Mouse (Mus musculus) lung, embryonic 16.5 days (tissue): ENCODE measurements around the gene Psmd7. TPM values are rescaled to one million over a fixed set of nuclear protein-coding genes. Genes with fewer than 3 reads are reported as not detected.

Experiments used
- ATAC-seq: fragments of 200-750 bp; cut with Nextera tagmentation; 2 replicates; pipeline ENCODE4 v1.8.0; 2017; ENCODE audit warnings: low read depth, mild to moderate bottlenecking, moderate library complexity
- H3K27ac ChIP-seq: fragments of 300-500 bp; sonication (generic); 2 replicates; pipeline ENCODE4 v1.5.1; 2014; ENCODE audit warnings: mild to moderate bottlenecking, control low read depth, low read length
- H3K27me3 ChIP-seq: fragments of 300-500 bp; sonication (generic); 2 replicates; pipeline ENCODE4 v1.6.1; 2014; ENCODE audit warnings: low read depth, low read length, mixed read lengths; ENCODE audit not compliant: control insufficient read depth, insufficient read depth
- H3K36me3 ChIP-seq: fragments of 300-500 bp; sonication (generic); 2 replicates; pipeline ENCODE4 v1.6.1; 2014; ENCODE audit warnings: low read length; ENCODE audit not compliant: control insufficient read depth, insufficient read depth
- H3K4me1 ChIP-seq: fragments of 300-500 bp; sonication (generic); replicated peaks from 2 replicates; pipeline ENCODE4 v1.6.1; 2014; ENCODE audit warnings: low read length, mixed read lengths; ENCODE audit not compliant: control insufficient read depth, insufficient read depth
- H3K4me2 ChIP-seq: fragments of 300-500 bp; sonication (generic); 2 replicates; pipeline ENCODE4 v1.6.1; 2014; ENCODE audit warnings: low read depth, low read length, control low read depth
- H3K4me3 ChIP-seq: fragments of 300-500 bp; sonication (generic); 2 replicates; pipeline ENCODE4 v1.5.1; 2014; ENCODE audit warnings: mild to moderate bottlenecking, low read length, control low read depth
- H3K9ac ChIP-seq: fragments of 300-500 bp; sonication (generic); 2 replicates; pipeline ENCODE4 v1.6.1; 2014; ENCODE audit warnings: low read length, control low read depth
- H3K9me3 ChIP-seq: fragments of 300-500 bp; sonication (generic); 2 replicates; pipeline ENCODE4 v1.6.1; 2016; ENCODE audit warnings: low read length; ENCODE audit not compliant: control insufficient read depth
- WGBS: fragments of 180-500 bp; shearing (Covaris S2); extraction: QIAGEN DNeasy Blood & Tissue Kit; methylation state at CpG from one replicate; pipeline ENCODE4 v1.1.7; 2014; 5-methylcytosine and 5-hydroxymethylcytosine counted together
- polyA plus RNA-seq: library from polyadenylated mRNA; unstranded; fragments of >200 nt; fragmentation: Nextera tagmentation; extraction: Ambion mirVana; gene quantifications from 2 replicates; pipeline ENCODE4 v1.2.1, GENCODE M21; 2015

Gene Psmd7
- polyA plus RNA-seq, 1 experiment from 2014 or later: 232 TPM

DNA sequence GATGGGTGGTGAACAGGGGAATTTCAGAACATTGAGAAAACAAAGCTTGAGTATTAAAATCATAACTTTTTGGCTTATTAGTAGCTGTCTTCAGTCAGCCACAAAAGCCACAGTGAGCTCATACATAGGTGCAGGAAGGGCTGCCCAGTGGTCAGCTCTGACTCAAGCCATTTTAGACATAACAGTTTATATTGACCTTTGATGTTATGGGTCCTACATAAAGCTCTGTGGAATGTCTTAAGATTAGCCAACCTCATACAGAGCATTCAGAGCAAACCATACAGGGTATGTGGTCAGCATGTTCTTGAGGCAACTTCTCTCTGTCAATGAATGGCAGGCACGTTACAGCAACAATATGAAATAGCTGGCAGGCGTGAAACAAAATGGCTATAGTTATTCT lies 17.2 kb downstream of the Psmd7 start:
- no peak overlapping the region for H3K9ac ChIP-seq
- H3K4me2 ChIP-seq: no peak overlapping the region
- H3K27me3 ChIP-seq: no peaks in the 10 kb centered on the region
- H3K36me3 ChIP-seq: no peaks in the 10 kb centered on the region
- 76% methylated on average over 2 of the region's 2 CpGs for WGBS
- ATAC-seq: no peak
- no peaks in the 10 kb centered on the region for H3K9me3 ChIP-seq
- no peaks in the 10 kb centered on the region for H3K4me1 ChIP-seq
- H3K4me3 ChIP-seq: no peak overlapping the region
- H3K27ac ChIP-seq: no peak overlapping the region

DNA sequence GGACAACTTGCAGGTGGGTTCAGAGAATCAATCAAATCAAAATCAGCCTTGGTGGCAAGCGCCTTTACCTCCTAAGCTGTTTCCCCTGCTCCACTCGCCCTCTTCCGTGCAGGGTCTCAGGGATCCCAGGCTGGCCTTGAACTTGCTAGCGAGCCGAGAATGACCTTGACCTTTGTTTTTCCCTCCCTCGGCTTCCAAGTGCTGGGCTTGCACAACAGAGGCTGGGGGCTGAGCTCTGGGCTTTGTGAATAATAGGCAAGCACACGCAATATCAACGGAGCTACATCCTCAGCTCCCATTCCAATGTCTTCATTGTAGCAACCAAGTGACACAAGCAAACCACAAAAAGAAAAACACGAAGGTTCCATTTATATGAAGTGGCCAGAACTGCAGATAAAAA lies 26.1 kb downstream of the Psmd7 start:
- Histone ChIP-seq H3K9ac (no peak overlapping the region), H3K9me3 (no peaks in the 10 kb centered on the region), H3K4me1 (no peaks in the 10 kb centered on the region), H3K36me3 (peaks cover 4% of the 10 kb centered on the region), H3K4me3 (no peak overlapping the region), H3K4me2 (no peak overlapping the region), H3K27ac (no peak overlapping the region), H3K27me3 (no peaks in the 10 kb centered on the region)
- ATAC-seq: no peak
- 63% methylated on average over 9 of the region's 9 CpGs for WGBS

DNA sequence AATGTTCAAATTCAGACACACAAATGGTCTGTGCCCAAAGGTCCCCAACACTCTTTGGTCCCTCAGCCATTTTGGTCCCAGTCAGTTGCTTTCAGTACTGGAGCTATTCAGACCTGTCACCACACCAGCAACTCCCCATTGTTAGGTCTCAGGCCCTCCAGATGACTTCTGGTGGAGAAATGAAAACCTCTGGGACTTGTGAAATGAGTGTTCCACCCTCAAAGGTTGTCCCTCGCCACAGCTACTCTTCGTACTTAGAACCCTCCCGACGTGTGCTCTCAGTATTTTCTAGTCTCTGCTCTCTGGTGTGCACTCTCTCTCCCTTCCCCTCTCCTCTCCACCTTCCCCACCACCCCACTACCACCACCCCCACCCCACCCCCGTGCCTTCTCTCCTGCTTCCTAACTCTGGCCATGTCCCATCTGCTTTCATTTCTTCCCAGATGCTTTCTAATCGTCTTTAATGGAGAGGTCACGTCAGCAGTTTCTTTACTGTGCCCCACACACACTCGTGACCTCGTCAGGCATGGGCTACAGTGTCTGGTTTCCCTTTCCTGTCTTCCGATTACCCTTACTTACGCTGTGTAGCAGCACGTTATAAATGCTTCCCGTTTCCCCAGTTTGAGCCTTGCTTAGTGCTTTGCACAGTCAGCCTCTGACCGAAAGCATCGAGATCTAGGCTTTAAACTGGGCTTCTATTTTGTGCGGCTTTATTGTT lies 27.3 kb downstream of the Psmd7 start:
- H3K27ac ChIP-seq: no peak overlapping the region
- peaks cover 6% of the 10 kb centered on the region for H3K36me3 ChIP-seq
- H3K9ac ChIP-seq: peak overlapping the region; percentile 47
- WGBS: 34% methylated on average over 16 of the region's 16 CpGs
- H3K27me3 ChIP-seq: no peaks in the 10 kb centered on the region
- H3K4me2 ChIP-seq: peak overlapping the region; percentile 42
- H3K9me3 ChIP-seq: no peaks in the 10 kb centered on the region
- ATAC-seq: peak; percentile 37; the same call in 1 of the 2 replicates
- no peaks in the 10 kb centered on the region for H3K4me1 ChIP-seq
- H3K4me3 ChIP-seq: peak overlapping the region; percentile 6; the same call in 1 of the 2 replicates

DNA sequence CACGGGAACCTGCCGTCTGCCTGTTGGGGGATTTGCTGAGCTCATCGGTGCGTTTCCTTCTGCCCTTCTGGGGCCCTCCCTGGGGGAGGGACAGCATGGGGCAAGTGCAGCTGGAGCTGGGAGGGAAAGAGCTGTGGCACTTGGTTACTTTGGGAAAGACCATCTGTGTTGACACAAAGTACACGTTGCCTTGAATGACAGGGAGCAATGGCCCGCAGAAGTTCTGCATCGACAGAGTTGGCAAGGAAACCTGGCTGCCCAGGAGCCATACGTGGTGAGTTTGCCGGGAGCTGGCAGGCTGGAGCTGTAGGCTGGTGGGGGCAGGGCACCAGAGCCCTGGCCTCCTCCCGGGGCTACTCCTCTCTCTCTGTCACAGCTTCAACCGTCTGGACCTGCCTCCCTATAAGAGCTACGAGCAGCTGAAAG lies 31.7 kb downstream of the Psmd7 start:
- 0 out of 2 replicates have a peak, but pooled peaks have one; percentile 24 for ATAC-seq
- WGBS: 41% methylated on average over 12 of the region's 12 CpGs
- Histone ChIP-seq H3K4me3 (no peak overlapping the region), H3K27ac (no peak overlapping the region), H3K9me3 (no peaks in the 10 kb centered on the region), H3K4me2 (no peak overlapping the region), H3K4me1 (no peaks in the 10 kb centered on the region), H3K27me3 (no peaks in the 10 kb centered on the region), H3K36me3 (peaks cover 18% of the 10 kb centered on the region), H3K9ac (peak overlapping the region; percentile 11; the same call in 1 of the 2 replicates)

DNA sequence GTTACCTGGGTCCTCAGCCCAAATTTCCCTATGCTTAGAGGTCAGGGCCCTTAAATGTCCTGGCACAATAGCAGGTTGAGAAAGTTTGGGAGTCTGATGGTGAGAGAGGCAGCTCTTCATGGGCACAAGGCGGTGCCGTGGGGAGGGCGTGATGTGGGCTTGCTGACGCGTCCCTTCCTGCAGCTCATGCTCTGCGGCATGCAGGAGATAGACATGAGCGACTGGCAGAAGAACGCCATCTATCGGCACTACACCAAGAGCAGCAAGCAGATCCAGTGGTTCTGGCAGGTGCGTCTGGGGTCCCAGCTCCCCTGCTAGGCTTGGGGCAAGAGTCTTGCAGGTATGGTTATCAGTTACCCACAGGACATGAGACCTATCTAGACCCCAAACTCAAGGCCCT lies 33.0 kb downstream of the Psmd7 start:
- H3K4me3 ChIP-seq: no peak overlapping the region
- no peaks in the 10 kb centered on the region for H3K9me3 ChIP-seq
- no peaks in the 10 kb centered on the region for H3K27me3 ChIP-seq
- peaks cover 23% of the 10 kb centered on the region for H3K36me3 ChIP-seq
- no peak overlapping the region for H3K4me2 ChIP-seq
- 84% methylated on average over 10 of the region's 10 CpGs for WGBS
- no peak for ATAC-seq
- no peak overlapping the region for H3K9ac ChIP-seq
- H3K4me1 ChIP-seq: no peaks in the 10 kb centered on the region
- H3K27ac ChIP-seq: no peak overlapping the region

DNA sequence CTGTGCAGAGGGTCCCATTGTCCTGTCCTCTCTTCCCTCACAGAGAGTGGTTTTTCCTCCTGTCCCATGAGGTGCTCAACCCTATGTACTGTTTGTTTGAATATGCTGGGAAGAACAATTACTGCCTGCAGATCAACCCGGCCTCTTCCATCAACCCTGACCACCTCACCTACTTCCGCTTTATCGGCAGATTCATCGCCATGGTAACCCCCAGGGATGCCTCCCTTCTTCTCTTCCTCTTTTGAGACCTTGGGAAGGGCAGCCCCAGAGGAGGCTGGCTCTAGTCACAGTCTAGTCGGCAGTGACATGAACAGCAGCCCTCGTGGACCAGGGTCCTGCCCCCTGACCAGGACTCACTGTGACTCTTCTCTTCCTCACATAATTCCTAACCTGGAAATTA lies 36.0 kb downstream of the Psmd7 start:
- no peaks in the 10 kb centered on the region for H3K27me3 ChIP-seq
- H3K9me3 ChIP-seq: no peaks in the 10 kb centered on the region
- H3K27ac ChIP-seq: no peak overlapping the region
- H3K4me3 ChIP-seq: no peak overlapping the region
- H3K4me1 ChIP-seq: peaks cover 4% of the 10 kb centered on the region; the same call in 1 of the 2 replicates
- H3K36me3 ChIP-seq: peaks cover 33% of the 10 kb centered on the region
- 47% methylated on average over 6 of the region's 6 CpGs for WGBS
- no peak for ATAC-seq
- no peak overlapping the region for H3K9ac ChIP-seq
- H3K4me2 ChIP-seq: no peak overlapping the region

DNA sequence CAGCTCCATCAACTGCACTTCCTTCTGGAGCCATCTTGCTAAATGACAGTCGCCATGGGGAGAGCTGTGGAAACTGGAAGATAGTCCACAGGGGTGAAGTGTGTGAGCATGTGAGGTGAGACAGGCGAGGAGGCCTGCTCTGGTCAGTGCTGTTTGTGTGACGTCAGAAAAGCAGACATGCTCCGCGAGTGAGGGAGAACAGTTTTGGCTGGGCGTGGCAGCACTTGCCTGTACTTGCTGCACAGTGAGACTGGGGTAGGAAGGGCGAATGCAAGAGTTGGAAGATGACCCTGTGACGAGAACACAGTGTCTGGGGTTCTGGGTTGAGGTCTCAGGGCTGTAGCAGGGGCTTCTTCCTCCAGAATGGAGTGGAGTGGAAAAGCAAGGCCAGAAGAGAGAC lies 41.4 kb downstream of the Psmd7 start:
- Histone ChIP-seq H3K9ac (peak overlapping the region; percentile 64), H3K4me2 (peak overlapping the region; percentile 50), H3K4me1 (peaks cover 14% of the 10 kb centered on the region), H3K27me3 (no peaks in the 10 kb centered on the region), H3K27ac (peak overlapping the region; percentile 78), H3K9me3 (no peaks in the 10 kb centered on the region), H3K36me3 (peaks cover 18% of the 10 kb centered on the region), H3K4me3 (peak overlapping the region; percentile 41)
- no peak for ATAC-seq
- 64% methylated on average over 8 of the region's 8 CpGs for WGBS

DNA sequence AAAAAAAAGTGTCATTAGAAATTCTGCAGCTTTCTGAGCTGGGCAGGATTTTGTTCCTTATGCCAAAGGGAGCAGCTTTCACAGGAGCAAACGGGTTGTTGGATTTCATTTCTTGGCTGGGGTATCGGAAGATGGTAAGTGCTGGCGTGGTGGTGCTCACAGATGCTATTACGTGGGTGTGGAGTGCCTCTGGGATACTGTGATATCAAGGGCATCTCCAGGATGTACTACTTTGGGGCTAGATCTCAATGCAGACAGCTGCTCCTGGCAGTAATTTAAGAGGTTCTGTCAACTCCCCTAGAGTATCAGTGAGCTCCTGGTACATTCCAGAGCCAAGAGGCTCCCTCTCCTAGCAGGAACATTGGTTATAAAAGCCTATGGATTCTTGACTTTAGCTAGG lies 42.1 kb downstream of the Psmd7 start:
- no peak; the same call in 1 of the 2 replicates for ATAC-seq
- Histone ChIP-seq H3K27ac (peak overlapping the region; percentile 78), H3K9me3 (no peaks in the 10 kb centered on the region), H3K4me3 (peak overlapping the region; percentile 41), H3K9ac (peak overlapping the region; percentile 64), H3K27me3 (no peaks in the 10 kb centered on the region), H3K4me1 (peaks cover 16% of the 10 kb centered on the region), H3K36me3 (peaks cover 18% of the 10 kb centered on the region), H3K4me2 (peak overlapping the region; percentile 50)
- 64% methylated on average over 4 of the region's 4 CpGs for WGBS

DNA sequence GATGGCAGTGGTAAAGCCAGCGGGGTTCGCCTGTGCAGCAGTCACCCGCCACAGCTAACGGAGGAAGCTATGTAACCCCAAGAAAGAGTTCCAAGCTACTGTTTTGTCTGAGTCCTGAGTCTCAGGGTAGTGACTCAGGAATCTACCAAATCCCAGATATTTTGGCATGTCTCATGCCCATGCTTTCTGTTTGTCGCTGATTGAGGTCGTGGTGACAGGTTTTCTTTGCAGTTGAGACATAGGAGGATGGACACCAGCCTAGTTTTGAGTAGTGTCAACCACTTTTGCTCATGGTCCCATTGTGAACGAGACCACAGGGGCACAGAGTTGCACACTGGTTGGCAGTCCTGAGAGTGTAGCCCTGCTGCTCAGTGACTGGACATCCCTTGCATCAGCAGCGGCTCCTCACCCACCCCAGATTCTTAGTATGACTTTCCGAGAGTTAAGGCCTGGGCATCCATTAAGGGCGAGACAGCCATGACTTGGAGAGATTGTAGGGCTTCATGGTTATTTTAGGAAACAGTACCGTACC lies 42.6 kb downstream of the Psmd7 start:
- peak overlapping the region; percentile 50 for H3K4me2 ChIP-seq
- ATAC-seq: no peak
- peak overlapping the region; percentile 41 for H3K4me3 ChIP-seq
- peak overlapping the region; percentile 78 for H3K27ac ChIP-seq
- WGBS: 74% methylated on average over 11 of the region's 11 CpGs
- H3K4me1 ChIP-seq: peaks cover 16% of the 10 kb centered on the region
- H3K27me3 ChIP-seq: no peaks in the 10 kb centered on the region
- H3K9ac ChIP-seq: peak overlapping the region; percentile 64
- peaks cover 14% of the 10 kb centered on the region for H3K36me3 ChIP-seq
- H3K9me3 ChIP-seq: no peaks in the 10 kb centered on the region
